Mouse (Mus musculus) thymus, adult 2 months (tissue): Measurements from ENCODE around the gene D030056L22Rik. TPM values are rescaled to one million over a fixed set of nuclear protein-coding genes. Genes with fewer than 3 reads are reported as not detected.

Experiments used
- DNase-seq: peaks from one replicate; pipeline ENCODE4 v3.0.0; 2021
- H3K27ac ChIP-seq: fragments of 200-500 bp; 2 replicates; pipeline ENCODE4 v1.5.1; 2012; ENCODE audit warnings: low read length, control low read depth; ENCODE audit not compliant: control insufficient read depth, insufficient read depth
- H3K27me3 ChIP-seq: fragments of 200-500 bp; 2 replicates; pipeline ENCODE4 v1.6.1; 2012; ENCODE audit warnings: mild to moderate bottlenecking, low read length, moderate library complexity, mixed read lengths; ENCODE audit not compliant: control insufficient read depth, insufficient read depth
- H3K36me3 ChIP-seq: fragments of 200-500 bp; 2 replicates; pipeline ENCODE4 v1.6.1; 2012; ENCODE audit warnings: mild to moderate bottlenecking, low read length, moderate library complexity; ENCODE audit not compliant: control insufficient read depth, insufficient read depth
- H3K4me1 ChIP-seq: fragments of 200-500 bp; replicated peaks from 2 replicates; pipeline ENCODE4 v1.6.1; 2012; ENCODE audit warnings: low read length; ENCODE audit not compliant: control insufficient read depth, insufficient read depth
- H3K4me3 ChIP-seq: fragments of 200-500 bp; 2 replicates; pipeline ENCODE4 v1.5.1; 2012; ENCODE audit warnings: mild to moderate bottlenecking, low read length, control low read depth, moderate library complexity; ENCODE audit not compliant: control insufficient read depth, insufficient read depth
- CTCF ChIP-seq: fragments of 200-500 bp; IDR thresholded peaks from 2 replicates; pipeline ENCODE4 v1.5.1; 2012; ENCODE audit warnings: mild to moderate bottlenecking, control low read depth, low read length, moderate library complexity, borderline replicate concordance; ENCODE audit not compliant: control insufficient read depth, poor library complexity, insufficient read depth; ENCODE audit errors: extremely low read depth
- POLR2A ChIP-seq: fragments of 200-500 bp; IDR thresholded peaks from 2 replicates; pipeline ENCODE4 v1.6.1; 2012; ENCODE audit warnings: mild to moderate bottlenecking, low read length, control low read depth, moderate library complexity; ENCODE audit not compliant: control insufficient read depth, poor library complexity, insufficient read depth; ENCODE audit errors: extremely low read depth
- whole genome bisulfite sequencing: fragments of 180-500 bp; shearing (Covaris S2); methylation state at CpG from one replicate; pipeline ENCODE4 v1.1.7; 2018; 5-methylcytosine and 5-hydroxymethylcytosine counted together
- polyA plus RNA-seq: library from polyadenylated mRNA; depleted of rRNA; stranded (reverse); fragments of >200 nt; gene quantifications from 2 replicates; pipeline ENCODE4 v1.2.3, GENCODE M21; 2012

Gene D030056L22Rik
- polyA plus RNA-seq, 1 experiment, result 20.1 TPM

DNA sequence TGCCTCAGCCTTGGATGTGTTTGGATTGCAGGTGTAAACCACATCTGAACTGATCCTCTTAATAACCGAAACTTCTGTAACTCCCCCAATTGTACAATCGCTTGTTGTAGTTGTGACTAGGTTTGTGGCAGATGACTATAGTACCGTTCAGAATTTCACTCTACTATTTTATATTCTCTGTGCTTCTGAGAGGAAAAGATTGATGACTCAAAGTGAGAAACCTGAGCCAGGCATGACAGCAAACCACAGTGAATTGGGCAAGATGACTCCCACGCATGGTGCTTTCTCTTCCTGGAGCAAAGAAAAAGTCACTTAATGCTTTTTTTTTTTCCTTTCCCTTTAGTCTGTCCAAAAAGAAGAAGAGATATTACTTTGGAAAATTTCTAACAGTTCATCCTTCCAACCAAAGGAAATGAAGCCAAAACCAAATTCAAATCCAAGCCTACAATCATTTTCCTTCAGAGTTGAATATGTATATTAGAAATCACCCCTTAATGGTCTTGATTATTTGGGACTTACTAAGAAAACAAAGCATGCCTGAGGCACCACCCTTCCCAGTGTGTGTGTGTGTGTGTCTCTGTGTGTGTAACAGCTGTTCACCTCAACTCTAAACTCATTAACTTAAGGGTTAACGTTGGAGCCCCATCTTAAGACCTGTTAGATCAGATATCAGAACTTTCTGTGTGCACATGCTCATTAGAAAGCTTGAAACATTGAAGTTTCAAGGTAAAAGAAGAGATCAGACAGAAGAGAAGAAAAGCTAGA is 33.8 kb downstream of the D030056L22Rik start:
- DNase-seq, result no peak
- no peaks in the 10 kb centered on the region for H3K4me1 ChIP-seq
- WGBS, result 87% methylated on average over 5 of the region's 5 CpGs
- no peak overlapping the region for H3K27ac ChIP-seq
- peaks cover 7% of the 10 kb centered on the region; the same call in 1 of the 2 replicates for H3K27me3 ChIP-seq
- H3K36me3 ChIP-seq, result no peaks in the 10 kb centered on the region
- TF ChIP-seq CTCF, result no peak
- no peak for TF ChIP-seq POLR2A
- H3K4me3 ChIP-seq, result no peak overlapping the region

DNA sequence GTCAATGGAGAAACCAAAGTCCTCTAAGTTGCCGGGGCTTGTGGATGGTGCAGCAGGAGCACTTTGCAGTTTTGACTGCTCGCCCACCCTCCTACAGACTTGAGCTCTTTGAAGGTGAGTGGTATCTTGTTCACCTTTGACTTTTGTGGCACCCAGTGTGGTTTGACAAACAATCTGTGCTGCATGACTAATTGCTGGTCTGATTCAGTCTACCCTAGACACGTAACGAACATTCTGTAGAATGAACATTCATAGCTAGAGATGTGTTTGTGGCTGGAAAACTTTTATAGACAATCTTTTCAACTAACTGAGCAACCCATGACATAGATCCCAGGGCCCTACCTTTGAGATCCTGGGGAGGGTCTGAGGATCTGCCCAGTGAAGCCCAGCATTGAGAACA is 34.4 kb downstream of the D030056L22Rik start:
- Histone ChIP-seq H3K27ac (no peak overlapping the region), H3K4me1 (no peaks in the 10 kb centered on the region), H3K4me3 (no peak overlapping the region), H3K36me3 (no peaks in the 10 kb centered on the region), H3K27me3 (peaks cover 7% of the 10 kb centered on the region; the same call in 1 of the 2 replicates)
- TF ChIP-seq CTCF, result no peak
- TF ChIP-seq POLR2A, result no peak
- 91% methylated on average over 4 of the region's 4 CpGs for WGBS
- no peak for DNase-seq

DNA sequence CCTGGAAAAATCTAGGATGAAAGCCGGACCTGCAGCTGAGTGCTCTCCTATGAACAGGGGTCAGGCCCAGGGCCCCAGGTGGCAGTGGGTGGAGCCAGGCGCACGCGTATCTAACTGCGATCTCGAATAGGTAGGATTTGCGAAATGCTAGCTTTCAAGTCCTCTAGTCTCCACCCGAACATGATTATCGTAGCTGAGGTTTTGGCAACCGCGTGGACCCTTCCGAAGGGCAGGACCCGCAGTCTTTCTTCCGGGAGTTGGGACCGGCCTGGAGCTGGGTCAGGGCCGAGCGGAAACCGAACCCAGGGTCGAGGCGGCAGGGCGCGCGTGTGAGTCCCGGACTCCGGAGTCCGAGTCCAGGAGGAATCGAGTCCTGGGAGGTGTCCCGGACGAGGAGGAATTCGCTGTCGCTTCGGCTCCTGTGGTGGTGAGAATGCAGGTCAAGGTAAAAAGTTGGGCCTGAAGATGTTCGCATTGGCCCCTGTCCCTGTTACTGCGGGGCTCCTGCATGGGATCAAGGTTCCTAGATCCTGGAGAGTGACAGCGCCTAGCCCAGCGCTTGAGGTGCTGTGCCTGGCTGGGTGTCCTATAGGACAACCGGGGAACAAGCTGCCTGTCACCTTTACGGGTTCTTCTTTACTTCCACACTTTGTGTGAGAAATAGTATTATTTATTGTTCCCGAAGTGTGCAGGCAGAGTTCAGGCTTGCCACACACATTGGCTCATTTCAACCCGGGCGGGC is 36.8 kb downstream of the D030056L22Rik start, which contains the start of gene Trpm6:
Gene Trpm6, plus strand, starts transcription at position 386 of the 742 bp plus-strand sequence.
- peaks cover 7% of the 10 kb centered on the region; the same call in 1 of the 2 replicates for H3K27me3 ChIP-seq
- TF ChIP-seq POLR2A (no peak), CTCF (no peak)
- H3K4me1 ChIP-seq, result no peaks in the 10 kb centered on the region
- H3K36me3 ChIP-seq, result no peaks in the 10 kb centered on the region
- 14% methylated on average over 41 of the region's 41 CpGs for WGBS
- peak within 1 kb of the TSS; percentile 4; the same call in 1 of the 2 replicates for H3K4me3 ChIP-seq
- H3K27ac ChIP-seq, result no peak within 1 kb of the TSS
- no peak for DNase-seq

DNA sequence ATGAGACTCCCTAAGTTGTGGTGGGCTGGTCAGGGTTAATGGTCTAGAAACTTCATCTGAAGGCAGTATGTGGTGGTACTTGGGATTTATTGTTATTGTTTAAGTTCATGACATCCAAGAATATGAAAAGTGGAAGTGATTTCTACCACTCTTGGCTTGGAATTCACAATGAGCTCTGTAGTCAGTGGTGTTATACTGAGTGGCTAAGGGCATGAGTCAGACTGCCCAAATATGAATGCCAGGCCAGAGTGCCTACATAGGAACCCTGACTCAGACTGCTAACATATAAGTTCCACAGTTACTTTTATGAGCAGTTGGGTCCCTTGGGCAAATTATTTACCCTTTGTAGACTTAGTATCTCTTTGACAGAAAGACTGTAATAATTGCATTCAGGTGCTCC is 44.2 kb downstream of the D030056L22Rik start:
- no peaks in the 10 kb centered on the region for H3K27me3 ChIP-seq
- H3K36me3 ChIP-seq, result no peaks in the 10 kb centered on the region
- H3K4me1 ChIP-seq, result no peaks in the 10 kb centered on the region
- no peak for TF ChIP-seq CTCF
- no peak for TF ChIP-seq POLR2A
- DNase-seq, result no peak
- no peak overlapping the region for H3K4me3 ChIP-seq
- no peak overlapping the region for H3K27ac ChIP-seq

DNA sequence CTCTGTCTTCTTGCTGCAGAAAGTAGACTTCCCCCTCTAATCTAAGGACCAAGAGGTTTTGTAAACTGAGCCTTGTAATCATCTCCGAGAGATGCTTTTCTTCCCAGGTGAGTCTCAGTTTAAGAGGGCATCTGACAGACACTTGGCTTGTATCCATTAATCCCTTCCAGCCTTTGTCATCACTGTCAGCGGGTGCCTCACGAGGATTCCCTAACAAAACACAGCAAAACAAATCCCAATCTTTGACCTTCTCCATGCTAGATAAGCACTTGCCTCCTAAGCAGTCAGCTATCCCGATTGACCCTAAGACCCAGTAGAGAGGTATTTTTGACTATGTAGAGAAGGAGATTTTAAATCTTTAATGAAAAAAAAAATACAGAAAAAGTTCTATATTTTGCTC is 44.7 kb downstream of the D030056L22Rik start:
- no peak overlapping the region for H3K27ac ChIP-seq
- H3K27me3 ChIP-seq, result no peaks in the 10 kb centered on the region
- no peaks in the 10 kb centered on the region for H3K36me3 ChIP-seq
- TF ChIP-seq POLR2A (no peak), CTCF (no peak)
- WGBS, result 85% methylated on average over 4 of the region's 4 CpGs
- H3K4me1 ChIP-seq, result no peaks in the 10 kb centered on the region
- no peak overlapping the region for H3K4me3 ChIP-seq
- DNase-seq, result no peak

DNA sequence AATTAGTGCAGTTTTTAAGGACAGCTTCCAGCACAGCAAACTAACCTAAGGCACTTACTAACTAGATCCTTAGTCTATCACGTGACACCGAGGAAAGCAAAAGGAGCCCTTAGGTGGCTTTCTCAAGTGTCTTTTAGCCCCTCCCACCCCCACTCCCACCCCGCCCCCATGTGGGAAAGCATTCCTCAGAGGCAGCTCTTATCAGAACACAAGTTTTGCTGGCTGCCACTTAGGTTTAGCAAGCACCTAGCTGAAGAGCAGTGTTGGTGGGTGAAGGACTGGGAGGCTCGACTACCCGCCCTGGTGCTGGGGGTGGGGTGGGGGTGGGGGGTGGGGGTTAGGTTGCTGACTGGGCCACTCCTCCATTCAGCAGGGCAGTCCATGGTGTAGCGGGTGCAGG is 45.3 kb downstream of the D030056L22Rik start:
- Histone ChIP-seq H3K4me3 (no peak overlapping the region), H3K27ac (no peak overlapping the region), H3K36me3 (no peaks in the 10 kb centered on the region), H3K4me1 (no peaks in the 10 kb centered on the region), H3K27me3 (no peaks in the 10 kb centered on the region)
- 75% methylated on average over 6 of the region's 6 CpGs for WGBS
- TF ChIP-seq CTCF, result no peak
- TF ChIP-seq POLR2A, result no peak
- DNase-seq, result no peak
